Mouse (Mus musculus): ENCODE measurements around the gene Elobl.

Elobl gene

DNA sequence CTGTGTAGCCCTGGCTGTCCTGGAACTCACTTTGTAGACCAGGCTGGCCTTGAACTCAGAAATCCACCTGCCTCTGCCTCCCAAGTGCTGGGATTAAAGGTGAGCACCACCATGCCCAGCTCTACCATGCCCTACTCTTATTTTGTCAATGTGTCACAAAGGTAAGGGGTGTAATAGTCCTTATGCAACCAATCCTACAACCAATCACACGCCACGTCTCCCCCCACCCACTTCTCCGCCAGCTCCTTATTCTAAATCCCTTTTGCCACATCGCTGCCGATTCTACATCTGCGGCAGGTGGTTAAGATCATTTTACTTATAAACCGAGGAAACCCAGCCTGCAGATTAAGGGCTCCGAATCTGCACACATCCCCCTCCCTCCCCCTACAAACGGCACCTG is 33.7 kb downstream of the Elobl start:
- no peak for DNase-seq

DNA sequence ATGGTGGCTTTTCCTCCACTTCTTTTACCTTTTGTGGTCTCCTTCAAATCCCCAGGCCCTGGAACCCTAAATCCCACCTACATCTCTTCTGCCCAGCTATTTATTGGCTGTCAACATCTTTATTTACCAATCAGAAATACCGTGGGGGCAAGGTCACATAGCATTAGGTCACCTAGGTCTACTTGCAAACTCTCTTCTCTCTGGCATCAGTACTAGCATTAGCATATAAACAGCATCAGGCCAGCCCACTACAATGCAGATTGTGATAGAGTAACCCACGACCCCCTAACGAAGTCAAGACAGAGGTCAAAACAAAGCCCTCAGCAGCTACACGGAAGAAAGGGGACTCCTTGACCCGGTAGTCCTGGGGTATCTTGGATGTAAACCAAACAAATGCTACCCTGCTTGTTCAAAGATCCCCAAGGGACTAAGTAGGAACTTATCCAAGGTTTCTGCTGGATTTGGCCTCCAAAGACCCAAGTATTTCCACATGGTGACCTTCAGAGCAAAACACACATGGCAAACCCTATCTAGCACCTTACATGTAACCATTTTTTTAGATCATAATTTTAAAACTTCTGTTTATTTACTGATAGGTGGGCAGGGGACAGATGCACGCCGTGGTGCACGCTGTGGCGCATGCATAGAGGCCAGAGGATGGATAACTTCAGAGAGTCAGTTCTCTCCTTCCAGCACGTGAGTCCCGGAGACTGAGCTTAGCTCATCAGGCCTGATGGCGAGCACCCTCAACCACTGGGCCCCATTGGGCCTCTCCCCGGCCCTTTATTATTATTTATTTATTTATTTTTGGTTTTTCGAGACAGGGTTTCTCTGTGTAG is 34.8 kb downstream of the Elobl start:
- DNase-seq: no peak

DNA sequence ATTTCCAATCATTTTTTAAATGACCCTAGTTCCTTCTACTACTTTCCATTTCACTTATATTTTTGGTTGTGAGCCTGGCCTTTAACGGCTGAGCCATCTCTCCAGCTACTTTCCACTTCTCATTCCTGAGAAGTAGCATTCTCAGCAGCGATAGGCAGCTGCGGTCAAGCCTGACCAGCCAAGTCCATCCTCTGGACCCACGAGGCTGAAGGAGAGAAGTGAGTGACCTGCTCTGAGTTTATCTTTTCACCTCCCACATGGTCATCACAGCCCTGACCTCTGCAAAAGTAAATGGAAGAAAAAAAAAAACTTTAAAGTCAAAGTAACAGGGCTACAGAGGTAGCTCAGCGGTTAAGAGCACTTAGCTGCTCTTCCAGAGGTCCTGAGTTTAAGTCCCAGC is 40.2 kb downstream of the Elobl start:
- DNase-seq: peak; percentile 64
